ENCODE assay signal across 10 mouse cellular contexts in the genomic region with DNA sequence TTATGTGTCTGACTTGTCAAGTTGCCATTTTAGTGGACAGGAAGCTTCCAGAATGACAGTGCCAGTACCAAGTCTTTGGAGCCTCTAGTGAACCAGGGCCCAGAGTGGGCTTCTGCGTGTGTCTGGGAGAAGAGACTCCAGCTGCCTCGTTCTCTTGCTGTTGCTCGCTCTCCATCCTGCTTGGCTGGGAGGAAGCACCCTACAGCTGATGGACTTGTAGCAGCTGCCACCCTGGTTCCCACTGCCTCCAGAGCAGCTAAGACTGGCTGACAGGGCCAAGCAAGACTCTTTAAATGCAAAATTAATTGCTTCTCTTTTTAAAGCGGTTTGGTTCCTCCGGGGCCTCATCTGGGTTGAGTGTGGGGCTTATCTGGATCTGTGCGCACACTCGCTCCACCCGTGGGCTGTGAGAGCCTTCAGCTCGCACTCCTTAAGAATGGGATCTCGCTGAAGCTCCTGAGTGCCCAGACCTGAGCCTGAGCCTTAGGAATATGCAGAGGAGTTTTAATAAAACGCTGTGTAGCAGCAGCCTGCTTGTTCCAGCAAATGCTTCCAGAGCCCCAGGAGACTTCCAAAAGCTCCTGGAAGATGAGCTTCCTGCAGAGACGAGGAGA.
DNase-seq lines count a peak whose midpoint lies in the region; ATAC-seq and TF ChIP-seq lines count a peak whose summit lies in the region.
"Had no signal": no experiment of that assay in that cellular context is flagged by ENCODE, and none has a peak within 500 bp of the region (broad histone marks: within the 10 kb centered on the region; RNA-seq: fewer than 3 reads in every experiment).

No protein-coding gene starts in this region.

- H3K9ac ChIP-seq in liver, embryonic 11.5 days (ENCODE audit: low read depth, low read length): no peak overlapping the region
- no peak overlapping the region for H3K9ac ChIP-seq in forebrain, embryonic 14.5 days (ENCODE audit: low read length)
- H3K9ac ChIP-seq in hindbrain, embryonic 12.5 days: peak overlapping the region; percentile 41; the same call in 1 of the 2 replicates
- H3K9ac ChIP-seq: kidney, embryonic 15.5 days; liver, embryonic 15.5 days had no signal

- peaks cover 21% of the 10 kb centered on the region for H3K36me3 ChIP-seq in liver, embryonic 11.5 days (ENCODE audit: control insufficient read depth, insufficient read depth, low read length)
- H3K36me3 ChIP-seq in forebrain, embryonic 14.5 days (ENCODE audit: control insufficient read depth, insufficient read depth, low read length): peaks cover 20% of the 10 kb centered on the region; the same call in 1 of the 2 replicates
- H3K36me3 ChIP-seq in hindbrain, embryonic 12.5 days: peaks cover 35% of the 10 kb centered on the region
- H3K36me3 ChIP-seq in myocyte (ENCODE audit: control insufficient read depth, insufficient read depth): peaks cover 16% of the 10 kb centered on the region

- H3K27ac ChIP-seq in liver, embryonic 11.5 days (ENCODE audit: low read depth, low read length): no peak overlapping the region
- H3K27ac ChIP-seq in forebrain, embryonic 14.5 days (ENCODE audit: low read depth, low read length): peak overlapping the region; percentile 9; the same call in 1 of the 2 replicates
- H3K27ac ChIP-seq in hindbrain, embryonic 12.5 days: peak overlapping the region; percentile 66
- H3K27ac ChIP-seq: kidney, embryonic 15.5 days; liver, embryonic 15.5 days had no signal

- 47% methylated on average over 12 of the region's 12 CpGs for WGBS in liver, embryonic 11.5 days
- 55% methylated on average over 12 of the region's 12 CpGs for WGBS in forebrain, embryonic 14.5 days
- 52% methylated on average over 12 of the region's 12 CpGs for whole genome bisulfite sequencing in hindbrain, embryonic 12.5 days

- ATAC-seq in liver, embryonic 11.5 days (replicated peaks; ENCODE audit: low FRiP score): no peak
- ATAC-seq in forebrain, embryonic 14.5 days: peak; percentile 22; the same call in 1 of the 2 replicates
- ATAC-seq in hindbrain, embryonic 12.5 days (ENCODE audit: low FRiP score): 0 out of 2 replicates have a peak, but pooled peaks have one; percentile 33

- peak overlapping the region; percentile 25; the same call in 1 of the 2 replicates for H3K4me2 ChIP-seq in liver, embryonic 11.5 days
- no peak overlapping the region for H3K4me2 ChIP-seq in forebrain, embryonic 14.5 days (ENCODE audit: low read length)
- H3K4me2 ChIP-seq in hindbrain, embryonic 12.5 days (replicated peaks): no peak overlapping the region; the same call in 1 of the 2 replicates
- H3K4me2 ChIP-seq in myocyte (ENCODE audit: low read depth): no peak overlapping the region
- H3K4me2 ChIP-seq: kidney, embryonic 15.5 days; liver, embryonic 15.5 days had no signal

- peaks cover 49% of the 10 kb centered on the region for H3K4me1 ChIP-seq in liver, embryonic 11.5 days (replicated peaks; ENCODE audit: control insufficient read depth, insufficient read depth, low read length)
- H3K4me1 ChIP-seq in forebrain, embryonic 14.5 days (ENCODE audit: control insufficient read depth, insufficient read depth, low read length): peaks cover 23% of the 10 kb centered on the region
- H3K4me1 ChIP-seq in hindbrain, embryonic 12.5 days: peaks cover 48% of the 10 kb centered on the region

- DNase-seq in liver, embryonic 11.5 days (ENCODE audit: low spot score): no peak
- DNase-seq in liver: no peak
- DNase-seq in forebrain, embryonic 14.5 days (ENCODE audit: low spot score): peak; percentile 50
- no peak for DNase-seq in gastrocnemius, adult 8-10 months (ENCODE audit: low spot score in 2 of 2)
- DNase-seq in urinary bladder, adult 2 months (ENCODE audit: low spot score): no peak
- DNase-seq: thymus, postnatal 36 days had no signal

- no peaks in the 10 kb centered on the region for H3K9me3 ChIP-seq in liver, embryonic 11.5 days (ENCODE audit: control insufficient read depth, low read length)
- no peaks in the 10 kb centered on the region for H3K9me3 ChIP-seq in forebrain, embryonic 14.5 days (replicated peaks; ENCODE audit: control insufficient read depth, low read length)
- no peaks in the 10 kb centered on the region for H3K9me3 ChIP-seq in hindbrain, embryonic 12.5 days (replicated peaks)
- H3K9me3 ChIP-seq: kidney, embryonic 15.5 days; liver, embryonic 15.5 days had no signal

- no peaks in the 10 kb centered on the region for H3K27me3 ChIP-seq in liver, embryonic 11.5 days (replicated peaks; ENCODE audit: control insufficient read depth, insufficient read depth, low read length)
- no peaks in the 10 kb centered on the region for H3K27me3 ChIP-seq in forebrain, embryonic 14.5 days (replicated peaks; ENCODE audit: control insufficient read depth, insufficient read depth, low read length)
- H3K27me3 ChIP-seq in hindbrain, embryonic 12.5 days: no peaks in the 10 kb centered on the region
- no peaks in the 10 kb centered on the region for H3K27me3 ChIP-seq in myocyte (ENCODE audit: control insufficient read depth, insufficient read depth, insufficient read length)
- H3K27me3 ChIP-seq: kidney, embryonic 15.5 days; liver, embryonic 15.5 days had no signal

- no peak for TF ChIP-seq POLR2A in myocyte (IDR thresholded peaks at IDR 0.05; ENCODE audit: insufficient read length, low read depth)

- no peak overlapping the region for H3ac ChIP-seq in myocyte (ENCODE audit: control insufficient read depth, insufficient read length)

- no peaks in the 10 kb centered on the region for H3K79me2 ChIP-seq in myocyte (ENCODE audit: control insufficient read depth, insufficient read depth)

- H3K4me3 ChIP-seq in liver, embryonic 11.5 days (ENCODE audit: low read depth, low read length): no peak overlapping the region
- H3K4me3 ChIP-seq in forebrain, embryonic 14.5 days (ENCODE audit: low read depth, low read length): no peak overlapping the region
- H3K4me3 ChIP-seq in hindbrain, embryonic 12.5 days: no peak overlapping the region
- H3K4me3 ChIP-seq in myocyte: no peak overlapping the region
- H3K4me3 ChIP-seq: kidney, embryonic 15.5 days; liver, embryonic 15.5 days had no signal

TF ChIP-seq in myocyte, 11 proteins besides CTCF, POLR2A, EP300 and RAD21:
- TF ChIP-seq REST (IDR thresholded peaks at IDR 0.05; ENCODE audit: insufficient read depth, insufficient read length) (no peak), MAX (IDR thresholded peaks at IDR 0.05; ENCODE audit: low read depth) (no peak), USF1 (IDR thresholded peaks at IDR 0.05; ENCODE audit: low read depth) (no peak), POLR2AphosphoS2 (IDR thresholded peaks at IDR 0.05; ENCODE audit: insufficient read length, low read depth) (no peak), SRF (IDR thresholded peaks at IDR 0.05; ENCODE audit: control insufficient read depth, insufficient read length, low read depth) (no peak), TCF3 (IDR thresholded peaks at IDR 0.05; ENCODE audit: insufficient read length, low read depth) (no peak), TCF12 (IDR thresholded peaks at IDR 0.05; ENCODE audit: insufficient read depth, poor library complexity, severe bottlenecking) (no peak), E2F4 (IDR thresholded peaks at IDR 0.05; ENCODE audit: insufficient read depth) (no peak), MYOD1 (IDR thresholded peaks at IDR 0.05; ENCODE audit: control insufficient read depth in 1 of 3, insufficient read length in 2 of 3, low read depth in 2 of 3) (peak in 2 of 3 experiments; percentile 73 to 76), MYOG (IDR thresholded peaks at IDR 0.05; ENCODE audit: control insufficient read depth in 1 of 3, insufficient read depth in 1 of 3, insufficient read length in 2 of 3, low read depth in 2 of 3) (peak in 1 of 3 experiments; percentile 52), CEBPB (IDR thresholded peaks at IDR 0.05; ENCODE audit: insufficient read depth, poor library complexity, severe bottlenecking) (no peak)
